Mouse (Mus musculus) liver, adult 2 months (tissue): Measurements from ENCODE around the gene Cmah. TPM values are rescaled to one million over a fixed set of nuclear protein-coding genes. Genes with fewer than 3 reads are reported as not detected.
"Not testable (repeated sequence)": the region's sequence is repeated elsewhere in the genome, so short reads cannot be mapped to it uniquely, and the experiment has no call there.

Source experiments
- DNase-seq: peaks from one replicate; pipeline ENCODE4 v3.0.0-alpha.2; 2011; ENCODE audit warnings: low read depth, low spot score; ENCODE audit errors: extremely low read depth
- H3K27ac ChIP-seq: fragments of 200-500 bp; replicated peaks from 2 replicates; pipeline ENCODE4 v1.5.1; 2012; ENCODE audit warnings: low read depth, mild to moderate bottlenecking, control low read depth, inconsistent platforms, low read length; ENCODE audit not compliant: insufficient read depth
- H3K27me3 ChIP-seq: fragments of 200-500 bp; 2 replicates; pipeline ENCODE4 v1.6.1; 2012; ENCODE audit warnings: mild to moderate bottlenecking, moderate library complexity, low read length, inconsistent platforms; ENCODE audit not compliant: control insufficient read depth, insufficient read depth
- H3K36me3 ChIP-seq: fragments of 200-500 bp; 2 replicates; pipeline ENCODE4 v1.6.1; 2012; ENCODE audit warnings: low read length, inconsistent platforms; ENCODE audit not compliant: control insufficient read depth, insufficient read depth
- H3K4me1 ChIP-seq: fragments of 200-500 bp; 2 replicates; pipeline ENCODE4 v1.6.1; 2011; ENCODE audit warnings: low read length; ENCODE audit not compliant: control insufficient read depth, insufficient read depth
- H3K4me3 ChIP-seq: fragments of 200-500 bp; 2 replicates; pipeline ENCODE4 v1.5.1; 2011; ENCODE audit warnings: low read depth, mild to moderate bottlenecking, control low read depth, low read length, moderate library complexity; ENCODE audit not compliant: insufficient read depth
- H3K79me2 ChIP-seq: fragments of 200-500 bp; 2 replicates; pipeline ENCODE4 v1.6.1; 2012; ENCODE audit warnings: inconsistent platforms, mild to moderate bottlenecking, low read length, moderate library complexity; ENCODE audit not compliant: control insufficient read depth, insufficient read depth
- H3K9ac ChIP-seq: fragments of 200-500 bp; 2 replicates; pipeline ENCODE4 v1.6.1; 2012; ENCODE audit warnings: low read depth, mild to moderate bottlenecking, control low read depth, inconsistent platforms, low read length
- CTCF ChIP-seq: fragments of 200-500 bp; IDR thresholded peaks from 2 replicates; pipeline ENCODE4 v1.5.1; 2011; ENCODE audit warnings: low read depth, low read length, control low read depth
- POLR2A ChIP-seq: fragments of 200-500 bp; IDR thresholded peaks from 2 replicates; pipeline ENCODE4 v1.6.1; 2011; ENCODE audit warnings: low read length, control low read depth; ENCODE audit not compliant: insufficient read depth; ENCODE audit errors: extremely low read depth
- WGBS: fragments of 180-500 bp; shearing (Covaris S2); methylation state at CpG from one replicate; pipeline ENCODE4 v1.1.7; 2018; 5-methylcytosine and 5-hydroxymethylcytosine counted together
- polyA plus RNA-seq: library from polyadenylated mRNA; depleted of rRNA; stranded (reverse); fragments of >200 nt; gene quantifications from 2 replicates; pipeline ENCODE4 v1.2.3, GENCODE M21; 2012
- total RNA-seq: library from RNA; depleted of rRNA; stranded (reverse); fragments of >200 nt; gene quantifications from 2 replicates; pipeline ENCODE4 v1.2.3, GENCODE M21; 2014

The Cmah gene
- total and polyA plus RNA-seq, 2 experiments: 11.8 to 49.3 TPM

- Histone ChIP-seq H3K4me3 (no peak overlapping the region), H3K27me3 (no peaks in the 10 kb centered on the region), H3K36me3 (peaks cover 36% of the 10 kb centered on the region), H3K27ac (no peak overlapping the region), H3K4me1 (peaks cover 7% of the 10 kb centered on the region; the same call in 1 of the 2 replicates), H3K79me2 (peaks cover 4% of the 10 kb centered on the region; the same call in 1 of the 2 replicates), H3K9ac (no peak overlapping the region)
- no peak for DNase-seq
- 78% methylated on average over 4 of the region's 4 CpGs for WGBS
- no peak for TF ChIP-seq CTCF
- TF ChIP-seq POLR2A: no peak
Measured at GRCm38 (mm10) chr13:24395815-24396214, 68.6 kb downstream of the Cmah start.

- Histone ChIP-seq H3K4me3 (no peak overlapping the region), H3K36me3 (peaks cover 36% of the 10 kb centered on the region), H3K79me2 (peaks cover 4% of the 10 kb centered on the region; the same call in 1 of the 2 replicates), H3K9ac (no peak overlapping the region), H3K27ac (no peak overlapping the region), H3K4me1 (no peaks in the 10 kb centered on the region; the same call in 1 of the 2 replicates), H3K27me3 (no peaks in the 10 kb centered on the region)
- WGBS: 89% methylated on average over 3 of the region's 3 CpGs
- no peak for DNase-seq
- TF ChIP-seq POLR2A (no peak), CTCF (no peak)
Measured at GRCm38 (mm10) chr13:24397181-24397580, 70.0 kb downstream of the Cmah start.

- no peaks in the 10 kb centered on the region for H3K27me3 ChIP-seq
- H3K27ac ChIP-seq: no peak overlapping the region
- WGBS: 78% methylated on average over 3 of the region's 3 CpGs
- H3K4me1 ChIP-seq: no peaks in the 10 kb centered on the region
- TF ChIP-seq CTCF: no peak
- TF ChIP-seq POLR2A: no peak
- peaks cover 40% of the 10 kb centered on the region for H3K36me3 ChIP-seq
- H3K4me3 ChIP-seq: no peak overlapping the region
- H3K9ac ChIP-seq: no peak overlapping the region
- no peak for DNase-seq
- H3K79me2 ChIP-seq: peaks cover 4% of the 10 kb centered on the region; the same call in 1 of the 2 replicates
Measured at GRCm38 (mm10) chr13:24398488-24398887, 71.3 kb downstream of the Cmah start.

GRCm38 (mm10) chr13:24401821-24402220 is 74.6 kb downstream of the Cmah start:
- peaks cover 29% of the 10 kb centered on the region for H3K36me3 ChIP-seq
- 42% methylated on average over 11 of the region's 11 CpGs for WGBS
- H3K9ac ChIP-seq, H3K27me3 ChIP-seq, H3K4me1 ChIP-seq, H3K4me3 ChIP-seq, DNase-seq, H3K79me2 ChIP-seq, H3K27ac ChIP-seq: not testable (repeated sequence)

GRCm38 (mm10) chr13:24403054-24403453 is 75.8 kb downstream of the Cmah start:
- H3K4me1 ChIP-seq: no peaks in the 10 kb centered on the region
- TF ChIP-seq POLR2A (no peak), CTCF (no peak)
- peaks cover 25% of the 10 kb centered on the region for H3K36me3 ChIP-seq
- no peaks in the 10 kb centered on the region for H3K27me3 ChIP-seq
- H3K9ac ChIP-seq: no peak overlapping the region
- DNase-seq: no peak
- no peak overlapping the region for H3K4me3 ChIP-seq
- no peak overlapping the region for H3K27ac ChIP-seq
- H3K79me2 ChIP-seq: no peaks in the 10 kb centered on the region

GRCm38 (mm10) chr13:24406847-24407246 is 79.6 kb downstream of the Cmah start:
- Histone ChIP-seq H3K27ac (no peak overlapping the region), H3K36me3 (peaks cover 14% of the 10 kb centered on the region; the same call in 1 of the 2 replicates), H3K4me3 (no peak overlapping the region), H3K27me3 (no peaks in the 10 kb centered on the region), H3K4me1 (peaks cover 2% of the 10 kb centered on the region), H3K9ac (no peak overlapping the region), H3K79me2 (no peaks in the 10 kb centered on the region)
- no peak for TF ChIP-seq POLR2A
- TF ChIP-seq CTCF: no peak
- DNase-seq: no peak
- 78% methylated on average over 2 of the region's 2 CpGs for WGBS
